Mouse (Mus musculus): Measurements from ENCODE around the gene 2610528A11Rik.

DNA sequence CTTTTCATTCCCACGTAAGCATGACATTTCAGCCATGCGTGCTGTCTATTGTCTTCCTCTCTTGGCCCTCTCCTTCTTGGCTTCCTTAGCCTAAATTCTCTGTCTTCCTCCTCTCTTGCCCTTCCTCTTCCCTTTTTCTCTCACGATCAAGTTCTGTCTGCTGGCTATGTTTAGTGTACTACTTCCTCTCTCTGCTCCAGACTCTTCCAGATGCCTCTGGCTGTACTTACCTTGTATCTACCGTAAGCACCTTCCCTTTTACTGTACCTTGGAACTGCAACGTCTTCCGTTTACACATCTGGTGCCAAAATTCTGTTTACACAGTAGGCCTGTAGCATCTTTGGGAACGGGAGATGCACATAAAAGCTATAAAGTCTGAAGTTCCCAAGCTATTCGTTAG lies 4.4 kb downstream of the 2610528A11Rik start:
- TF ChIP-seq POLR2A (IDR thresholded peaks at IDR 0.05; ENCODE audit: extremely low read depth, insufficient read depth, low read length), result no peak
- no peak for TF ChIP-seq CTCF (IDR thresholded peaks at IDR 0.05; ENCODE audit: low read depth, low read length)

Measured in liver, adult 2 months (tissue).